Mouse (Mus musculus) G1E (cell line): ENCODE measurements at regions not wholly inside any gene's neighbourhood (a gene's known extent, or its start where the extent isn't known, plus 50 kb on each side); places are given as distances from the start of the nearest gene placed in this dataset.
A peak's percentile ranks its signal among the peaks of the same experiment; 100 is the strongest.

ENCODE experiments used
- CTCF ChIP-seq: IDR thresholded peaks from 2 replicates; pipeline ENCODE4 v1.5.1; 2012; ENCODE audit warnings: low read depth, low read length, inconsistent platforms, mixed read lengths
- GATA1 ChIP-seq: IDR thresholded peaks from 2 replicates; pipeline ENCODE4 v1.6.1; 2012; ENCODE audit warnings: borderline replicate concordance, low read length, inconsistent platforms, mixed read lengths
- GATA2 ChIP-seq: IDR thresholded peaks from 2 replicates; pipeline ENCODE4 v1.6.1; 2012; ENCODE audit warnings: low read depth, low read length, inconsistent platforms, borderline replicate concordance
- POLR2AphosphoS5 ChIP-seq: IDR thresholded peaks from 2 replicates; pipeline ENCODE4 v1.6.1; 2012; ENCODE audit warnings: low read depth, low read length, inconsistent platforms; ENCODE audit not compliant: insufficient replicate concordance
- TAL1 ChIP-seq: conservative IDR thresholded peaks from 2 replicates; pipeline ENCODE4 v1.6.1; 2012; ENCODE audit warnings: low read depth, low read length, inconsistent platforms, mixed read lengths

DNA sequence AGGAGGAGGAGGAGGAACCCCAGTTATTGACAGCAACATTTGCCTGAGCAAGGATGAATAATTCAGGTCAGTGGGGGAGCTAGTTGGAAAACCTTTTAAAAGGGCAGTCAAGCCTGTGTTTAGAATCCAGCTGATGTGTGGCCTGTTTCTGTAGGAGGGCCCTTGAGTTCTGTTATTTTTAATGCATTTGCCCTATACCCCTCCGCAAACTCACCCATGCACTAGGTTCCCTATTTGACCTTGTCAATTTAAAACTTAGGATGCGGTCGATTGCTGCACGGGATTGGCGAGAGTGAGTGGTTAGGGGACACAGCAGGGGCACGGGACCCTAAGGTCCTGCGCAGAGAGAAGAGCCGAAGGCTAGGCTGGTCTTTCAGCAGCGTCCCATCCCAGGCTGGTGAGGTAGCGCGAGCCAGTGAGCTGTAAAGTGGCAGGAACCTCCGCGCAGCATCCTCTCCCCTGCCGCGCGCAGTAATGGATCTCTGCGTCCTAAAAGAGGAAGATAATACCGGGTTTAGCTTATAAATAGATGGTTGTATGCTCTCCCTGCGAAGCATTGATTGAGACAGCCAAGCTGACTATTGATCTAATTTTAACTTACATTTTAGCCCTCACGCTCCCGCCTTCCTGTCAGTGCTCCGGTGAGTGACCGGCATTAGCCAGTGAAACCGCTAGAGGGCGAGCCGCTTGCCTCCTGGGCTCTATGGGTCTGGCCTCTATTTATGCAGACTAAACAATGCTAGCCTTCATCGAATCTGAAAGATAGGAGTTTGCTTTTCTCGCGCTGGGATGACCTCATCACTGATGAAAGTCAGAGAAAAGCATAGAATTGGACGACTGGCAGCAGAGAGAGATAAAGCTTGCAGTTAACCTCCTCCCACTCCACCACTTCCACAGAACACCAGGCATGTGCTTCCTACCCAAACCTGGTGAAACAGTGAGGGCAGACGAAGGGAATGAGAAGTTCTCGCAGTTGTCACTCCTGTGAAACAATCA lies 245.5 kb downstream of the Cd47 start:
- TF ChIP-seq GATA1: no peak
- peak; percentile 69 for TF ChIP-seq CTCF
- TF ChIP-seq POLR2AphosphoS5: no peak
- TF ChIP-seq GATA2: no peak
- no peak for TF ChIP-seq TAL1
